Mouse (Mus musculus) erythroblast, embryonic 14.5 days (primary cell): ENCODE results near the gene Npr3.

Experiments used
- GATA1 ChIP-seq: IDR thresholded peaks from 2 replicates; pipeline ENCODE4 v1.6.1; 2012; ENCODE audit warnings: low read length, inconsistent platforms, mixed read lengths
- TAL1 ChIP-seq: IDR thresholded peaks from 3 replicates; pipeline ENCODE4 v1.6.1; 2012; ENCODE audit warnings: low read length, inconsistent platforms, mixed read lengths

DNA sequence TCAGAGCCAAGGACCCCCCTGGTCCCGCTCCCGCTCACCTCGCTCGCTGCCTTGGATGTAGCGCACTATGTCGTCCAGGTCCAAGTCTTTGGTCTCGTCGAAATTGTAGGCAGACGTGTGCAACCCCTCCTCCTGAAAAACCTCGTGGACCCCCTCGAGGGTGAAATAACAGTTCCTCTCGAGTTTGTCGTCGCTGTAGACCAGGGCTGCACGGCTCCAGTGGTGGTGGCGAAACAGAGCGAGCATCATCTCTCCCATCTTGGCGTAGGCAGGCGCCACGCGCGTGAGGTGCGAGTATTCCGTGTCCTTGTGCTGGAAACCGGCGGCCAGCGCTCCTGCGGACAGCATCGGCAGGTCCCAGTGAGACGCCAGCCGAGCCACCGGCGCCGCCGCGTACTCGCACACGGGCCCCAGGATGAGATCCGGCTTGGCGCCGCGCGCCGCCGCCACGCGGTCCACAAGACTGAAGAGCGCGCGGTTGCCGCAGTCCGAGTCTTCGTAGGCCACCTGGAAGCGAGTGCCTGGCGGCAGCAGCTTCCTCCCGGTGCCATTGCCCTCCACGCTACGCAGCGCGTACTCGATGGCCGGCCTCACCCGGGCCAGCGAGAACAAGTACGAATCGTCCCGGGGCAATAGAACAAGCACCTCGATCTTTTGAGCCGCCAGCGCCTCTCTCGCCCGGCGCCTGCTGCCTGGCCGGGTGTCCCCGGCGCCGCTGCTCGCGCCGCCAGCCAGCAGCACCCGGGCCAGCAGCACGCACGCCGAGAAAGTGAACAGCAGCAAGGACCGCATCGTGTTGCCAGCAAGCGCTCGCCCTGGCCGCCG lies 2.0 kb downstream of the Npr3 start:
- no peak for TF ChIP-seq TAL1
- no peak for TF ChIP-seq GATA1
